In the genomic region with DNA sequence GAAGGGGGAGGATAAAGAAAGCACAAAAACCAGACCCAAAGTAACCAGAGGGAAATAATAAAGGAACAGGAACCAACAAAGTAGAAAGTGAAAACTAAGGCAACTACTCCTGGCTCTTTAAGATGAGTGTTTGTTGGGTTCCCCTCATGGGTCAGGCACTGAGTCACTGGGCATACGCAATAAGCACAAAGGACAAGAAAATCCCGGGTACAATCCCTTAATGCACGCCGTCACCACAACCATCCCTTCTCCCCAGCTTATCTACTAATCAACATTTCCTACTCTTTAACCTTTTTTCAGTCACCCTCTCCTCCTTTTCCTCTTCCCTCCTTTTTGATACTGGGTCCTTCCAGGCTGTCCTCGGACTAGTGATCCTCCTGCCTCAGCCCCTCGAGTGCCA, we compare ENCODE assay signal across 9 mouse cellular contexts. TPM values are rescaled to one million over a fixed set of nuclear protein-coding genes. Genes with fewer than 3 reads are reported as not detected.
DNase-seq lines count a peak whose midpoint lies in the region; ATAC-seq and TF ChIP-seq lines count a peak whose summit lies in the region.
"Had no signal": no experiment of that assay in that cellular context is flagged by ENCODE, and none has a peak within 500 bp of the region (broad histone marks: within the 10 kb centered on the region; RNA-seq: fewer than 3 reads in every experiment).

No protein-coding gene starts in this region.

- H3K4me2 ChIP-seq in liver, embryonic 11.5 days = peak overlapping the region; percentile 87
- peak overlapping the region; percentile 63 for H3K4me2 ChIP-seq in stomach, postnatal 0 days (replicated peaks; ENCODE audit: low read depth)

- TF ChIP-seq CTCF in testis, adult 2 months (IDR thresholded peaks at IDR 0.05; ENCODE audit: control insufficient read depth, insufficient read depth, insufficient replicate concordance, low read depth, low read length) = no peak
- TF ChIP-seq CTCF in stomach, postnatal 0 days (IDR thresholded peaks at IDR 0.05; ENCODE audit: low read depth) = no peak

- ATAC-seq in erythroblast, adult 5-6 weeks (replicated peaks; ENCODE audit: low FRiP score, poor library complexity, severe bottlenecking) = no peak
- ATAC-seq in liver, embryonic 11.5 days (replicated peaks; ENCODE audit: low FRiP score) = no peak
- no peak for ATAC-seq in stomach, postnatal 0 days (ENCODE audit: low FRiP score, low TSS enrichment)

- H3K4me3 ChIP-seq in erythroblast, embryonic 14.5 days (replicated peaks) = peak overlapping the region; percentile 81
- peak overlapping the region; percentile 99 for H3K4me3 ChIP-seq in testis, adult 2 months (ENCODE audit: control insufficient read depth, low read depth, low read length)
- peak overlapping the region; percentile 66 for H3K4me3 ChIP-seq in liver, embryonic 11.5 days (ENCODE audit: low read depth, low read length)
- no peak overlapping the region for H3K4me3 ChIP-seq in stomach, postnatal 0 days (ENCODE audit: low read depth, low read length)

- no peak for TF ChIP-seq EP300 in stomach, postnatal 0 days (optimal IDR thresholded peaks at IDR 0.05)

- no peaks in the 10 kb centered on the region for H3K9me3 ChIP-seq in erythroblast, embryonic 14.5 days (ENCODE audit: control insufficient read depth, low read length)
- H3K9me3 ChIP-seq in liver, embryonic 11.5 days (ENCODE audit: control insufficient read depth, low read length) = no peaks in the 10 kb centered on the region
- H3K9me3 ChIP-seq in stomach, postnatal 0 days (ENCODE audit: control insufficient read depth, low read length) = no peaks in the 10 kb centered on the region

- no peak overlapping the region; the same call in 1 of the 2 replicates for H3K27ac ChIP-seq in testis, adult 2 months (ENCODE audit: control insufficient read depth, insufficient read depth, low read depth, low read length)
- H3K27ac ChIP-seq in liver, embryonic 11.5 days (ENCODE audit: low read depth, low read length) = no peak overlapping the region
- H3K27ac ChIP-seq in stomach, postnatal 0 days (replicated peaks) = no peak overlapping the region

- H3K36me3 ChIP-seq in erythroblast, embryonic 14.5 days (ENCODE audit: control insufficient read depth) = peaks cover 28% of the 10 kb centered on the region
- H3K36me3 ChIP-seq in testis, adult 2 months (ENCODE audit: control insufficient read depth, insufficient read depth, low read length) = no peaks in the 10 kb centered on the region
- peaks cover 12% of the 10 kb centered on the region for H3K36me3 ChIP-seq in liver, embryonic 11.5 days (ENCODE audit: control insufficient read depth, insufficient read depth, low read length)
- peaks cover 11% of the 10 kb centered on the region for H3K36me3 ChIP-seq in stomach, postnatal 0 days (ENCODE audit: control insufficient read depth, insufficient read depth, low read length)

- DNase-seq in testis, postnatal 10 days (ENCODE audit: low spot score) = no peak
- no peak for DNase-seq in liver, embryonic 11.5 days (ENCODE audit: low spot score)
- no peak for DNase-seq in stomach, postnatal 0 days (ENCODE audit: low spot score)
- DNase-seq in gastrocnemius, adult 18-20 months (ENCODE audit: low spot score) = no peak
- DNase-seq in layer of hippocampus, adult 18-20 months (ENCODE audit: low spot score in 2 of 2) = no peak
- DNase-seq: right cerebral cortex, adult 18-20 months had no signal

- H3K27me3 ChIP-seq in erythroblast, embryonic 14.5 days (ENCODE audit: control insufficient read depth) = no peaks in the 10 kb centered on the region
- no peaks in the 10 kb centered on the region for H3K27me3 ChIP-seq in testis, adult 2 months (ENCODE audit: control insufficient read depth, insufficient read depth, low read length)
- H3K27me3 ChIP-seq in liver, embryonic 11.5 days (replicated peaks; ENCODE audit: control insufficient read depth, insufficient read depth, low read length) = no peaks in the 10 kb centered on the region
- no peaks in the 10 kb centered on the region for H3K27me3 ChIP-seq in stomach, postnatal 0 days (ENCODE audit: control insufficient read depth, insufficient read depth, low read length)

- WGBS in liver, embryonic 11.5 days = 60% methylated on average over 6 of the region's 6 CpGs
- WGBS in stomach, postnatal 0 days = 63% methylated on average over 6 of the region's 6 CpGs

- no peak for TF ChIP-seq POLR2A in testis, adult 2 months (IDR thresholded peaks at IDR 0.05; ENCODE audit: control insufficient read depth, low read depth, low read length)

- peaks cover 51% of the 10 kb centered on the region for H3K4me1 ChIP-seq in erythroblast, embryonic 14.5 days (ENCODE audit: control insufficient read depth)
- H3K4me1 ChIP-seq in testis, adult 2 months (ENCODE audit: control insufficient read depth, insufficient read depth, low read length) = peaks cover 4% of the 10 kb centered on the region
- H3K4me1 ChIP-seq in liver, embryonic 11.5 days (replicated peaks; ENCODE audit: control insufficient read depth, insufficient read depth, low read length) = peaks cover 27% of the 10 kb centered on the region
- peaks cover 8% of the 10 kb centered on the region for H3K4me1 ChIP-seq in stomach, postnatal 0 days (replicated peaks; ENCODE audit: control insufficient read depth, insufficient read depth)

- peak overlapping the region; percentile 45; the same call in 1 of the 2 replicates for H3K9ac ChIP-seq in liver, embryonic 11.5 days (ENCODE audit: low read depth, low read length)
- H3K9ac ChIP-seq in stomach, postnatal 0 days (ENCODE audit: low read length) = no peak overlapping the region

RNA-seq across cellular contexts. Expression of a gene that starts 1.3 kb away (rescaled TPM):
- 17.4 and 17.6 TPM in 2 replicates for polyA plus RNA-seq in erythroblast, embryonic 14.5 days (2012)
- total RNA-seq in erythroblast, adult 5-6 weeks (2015; ENCODE audit: low replicate concordance) = 18.3 and 21.5 TPM in 2 replicates
- 6.0 and 9.8 TPM in 2 replicates for total RNA-seq in erythroblast, adult 5-6 weeks (2017; ENCODE audit: low replicate concordance)
- 144 and 203 TPM in 2 replicates for polyA plus RNA-seq in testis, adult 2 months (2012; rRNA removed)
- polyA plus RNA-seq in liver, embryonic 11.5 days (2014; fragmentation: Nextera tagmentation; extraction: Ambion mirVana) = 41.0 and 41.9 TPM in 2 replicates
- polyA plus RNA-seq in stomach, postnatal 0 days (2015; fragmentation: Nextera tagmentation; extraction: Ambion mirVana) = 35.3 and 39.3 TPM in 2 replicates
- total RNA-seq in gastrocnemius, adult 18-20 months (2021) = 10 to 100 TPM; 95.9 to 98.2 TPM
- total RNA-seq in layer of hippocampus, adult 18-20 months (2021) = 100 to 1,000 TPM; 125 to 129 TPM

RNA-seq across cellular contexts. Expression of a gene that starts 2.1 kb away (rescaled TPM):
- 20.1 and 21.4 TPM in 2 replicates for polyA plus RNA-seq in erythroblast, embryonic 14.5 days (2012)
- 2.9 and 3.8 TPM in 2 replicates for total RNA-seq in erythroblast, adult 5-6 weeks (2015; ENCODE audit: low replicate concordance)
- 2.2 and 3.6 TPM in 2 replicates for total RNA-seq in erythroblast, adult 5-6 weeks (2017; ENCODE audit: low replicate concordance)
- 134 and 152 TPM in 2 replicates for polyA plus RNA-seq in testis, adult 2 months (2012; rRNA removed)
- 61.4 and 61.8 TPM in 2 replicates for polyA plus RNA-seq in liver, embryonic 11.5 days (2014; fragmentation: Nextera tagmentation; extraction: Ambion mirVana)
- 31.2 and 33.0 TPM in 2 replicates for polyA plus RNA-seq in stomach, postnatal 0 days (2015; fragmentation: Nextera tagmentation; extraction: Ambion mirVana)
- 10 to 100 TPM; 33.2 to 34.9 TPM for total RNA-seq in gastrocnemius, adult 18-20 months (2021)
- 10 to 100 TPM; 29.0 to 29.2 TPM for total RNA-seq in layer of hippocampus, adult 18-20 months (2021)

RNA-seq across cellular contexts. Expression of a gene that starts 9.2 kb away (rescaled TPM):
- not detected in 2 replicates for polyA plus RNA-seq in erythroblast, embryonic 14.5 days (2012)
- not detected in 2 replicates for total RNA-seq in erythroblast, adult 5-6 weeks (2015; ENCODE audit: low replicate concordance)
- total RNA-seq in erythroblast, adult 5-6 weeks (2017; ENCODE audit: low replicate concordance) = not detected in 2 replicates
- not detected in 2 replicates for polyA plus RNA-seq in testis, adult 2 months (2012; rRNA removed)
- not detected in 2 replicates for polyA plus RNA-seq in liver, embryonic 11.5 days (2014; fragmentation: Nextera tagmentation; extraction: Ambion mirVana)
- polyA plus RNA-seq in stomach, postnatal 0 days (2015; fragmentation: Nextera tagmentation; extraction: Ambion mirVana) = not detected in 2 replicates
- total RNA-seq in gastrocnemius, adult 18-20 months (2021) = not detected
- under 1 TPM; 0.30 to 0.63 TPM for total RNA-seq in layer of hippocampus, adult 18-20 months (2021)

RNA-seq across cellular contexts. Expression of a gene that starts 23.4 kb away (rescaled TPM):
- 2.7 and 4.0 TPM in 2 replicates for polyA plus RNA-seq in erythroblast, embryonic 14.5 days (2012)
- total RNA-seq in erythroblast, adult 5-6 weeks (2015; ENCODE audit: low replicate concordance) = 0.84 TPM in 1 of 2 replicates, not detected in the other
- 1.8 and 4.3 TPM in 2 replicates for total RNA-seq in erythroblast, adult 5-6 weeks (2017; ENCODE audit: low replicate concordance)
- polyA plus RNA-seq in testis, adult 2 months (2012; rRNA removed) = 12.5 and 13.6 TPM in 2 replicates
- 31.3 and 35.3 TPM in 2 replicates for polyA plus RNA-seq in liver, embryonic 11.5 days (2014; fragmentation: Nextera tagmentation; extraction: Ambion mirVana)
- 11.4 and 12.3 TPM in 2 replicates for polyA plus RNA-seq in stomach, postnatal 0 days (2015; fragmentation: Nextera tagmentation; extraction: Ambion mirVana)
- 10 to 100 TPM; 12.3 to 14.0 TPM for total RNA-seq in gastrocnemius, adult 18-20 months (2021)
- 10 to 100 TPM; 11.1 to 11.2 TPM for total RNA-seq in layer of hippocampus, adult 18-20 months (2021)

RNA-seq across cellular contexts. Expression of a gene that starts 23.6 kb away (rescaled TPM):
- polyA plus RNA-seq in erythroblast, embryonic 14.5 days (2012) = 0.49 and 0.65 TPM in 2 replicates
- 21.1 and 25.0 TPM in 2 replicates for total RNA-seq in erythroblast, adult 5-6 weeks (2015; ENCODE audit: low replicate concordance)
- 9.9 and 13.4 TPM in 2 replicates for total RNA-seq in erythroblast, adult 5-6 weeks (2017; ENCODE audit: low replicate concordance)
- 1.1 and 1.6 TPM in 2 replicates for polyA plus RNA-seq in testis, adult 2 months (2012; rRNA removed)
- 21.7 and 23.1 TPM in 2 replicates for polyA plus RNA-seq in liver, embryonic 11.5 days (2014; fragmentation: Nextera tagmentation; extraction: Ambion mirVana)
- 2.1 and 2.6 TPM in 2 replicates for polyA plus RNA-seq in stomach, postnatal 0 days (2015; fragmentation: Nextera tagmentation; extraction: Ambion mirVana)
- total RNA-seq in gastrocnemius, adult 18-20 months (2021) = under 1 TPM; 0.45 to 0.46 TPM
- 1 to 10 TPM; 2.4 to 3.0 TPM for total RNA-seq in layer of hippocampus, adult 18-20 months (2021)
